Mouse (Mus musculus) NIH3T3 (cell line): ENCODE data around the gene Rasgef1a.

Experiments
- DNase-seq: peaks from one replicate; pipeline ENCODE4 v3.0.0-alpha.2; 2012; ENCODE audit warnings: low read depth

Gene Rasgef1a

GRCm38 (mm10) chr6:118010756-118011615 lies at the start of gene Rasgef1a:
Rasgef1a (plus strand) TSS chr6:118011438.
- no peak for DNase-seq

- no peak for DNase-seq
Observed at GRCm38 (mm10) chr6:117963201-117963600, 48.0 kb upstream of the Rasgef1a start.

GRCm38 (mm10) chr6:117966729-117967128 lies 44.5 kb upstream of the Rasgef1a start:
- no peak for DNase-seq

- no peak for DNase-seq
Observed at GRCm38 (mm10) chr6:117987173-117987572, 24.1 kb upstream of the Rasgef1a start.

GRCm38 (mm10) chr6:117989209-117989608 lies 22.0 kb upstream of the Rasgef1a start:
- DNase-seq: no peak

GRCm38 (mm10) chr6:117990649-117991048 lies 20.6 kb upstream of the Rasgef1a start:
- no peak for DNase-seq

- DNase-seq: peak; percentile 37
Observed at GRCm38 (mm10) chr6:117991297-117991696, 19.9 kb upstream of the Rasgef1a start.

GRCm38 (mm10) chr6:117991928-117992327 lies 19.3 kb upstream of the Rasgef1a start:
- no peak for DNase-seq

- peak; percentile 30 for DNase-seq
Observed at GRCm38 (mm10) chr6:117995168-117995567, 16.1 kb upstream of the Rasgef1a start.

- peak; percentile 34 for DNase-seq
Observed at GRCm38 (mm10) chr6:118001272-118001671, 10.0 kb upstream of the Rasgef1a start.

- DNase-seq: peak; percentile 64
Observed at GRCm38 (mm10) chr6:118007302-118007701, 3.9 kb upstream of the Rasgef1a start.

GRCm38 (mm10) chr6:118007843-118008539 lies 3.2 kb upstream of the Rasgef1a start:
- DNase-seq: peak; percentile 62

GRCm38 (mm10) chr6:118010256-118010655 lies 982 bp upstream of the Rasgef1a start:
- DNase-seq: no peak

GRCm38 (mm10) chr6:118011616-118012316 lies 528 bp downstream of the Rasgef1a start:
- DNase-seq: no peak

- no peak for DNase-seq
Observed at GRCm38 (mm10) chr6:118012317-118012700, 1.1 kb downstream of the Rasgef1a start.

- DNase-seq: no peak
Observed at GRCm38 (mm10) chr6:118012987-118013866, 2.0 kb downstream of the Rasgef1a start.

GRCm38 (mm10) chr6:118014881-118015280 lies 3.6 kb downstream of the Rasgef1a start:
- no peak for DNase-seq

- DNase-seq: no peak
Observed at GRCm38 (mm10) chr6:118015971-118016370, 4.7 kb downstream of the Rasgef1a start.

- no peak for DNase-seq
Observed at GRCm38 (mm10) chr6:118018666-118019065, 7.4 kb downstream of the Rasgef1a start.

- peak; percentile 14 for DNase-seq
Observed at GRCm38 (mm10) chr6:118019569-118019968, 8.3 kb downstream of the Rasgef1a start.

GRCm38 (mm10) chr6:118022898-118023635 lies 11.8 kb downstream of the Rasgef1a start:
- DNase-seq: no peak
